Mouse (Mus musculus): Measurements from ENCODE around the gene Gpatch8. TPM values are rescaled to one million over a fixed set of nuclear protein-coding genes. Genes with fewer than 3 reads are reported as not detected.
A peak's percentile ranks its signal among the peaks of the same experiment; 100 is the strongest.

Gpatch8 gene
- polyA plus RNA-seq, 1 experiment = 5.7 TPM

GRCm38 (mm10) chr11:102481779-102482178 lies 74.4 kb downstream of the Gpatch8 start:
- TF ChIP-seq GATA1 (IDR thresholded peaks at IDR 0.05; ENCODE audit: borderline replicate concordance, low read length) (no peak), FLI1 (IDR thresholded peaks at IDR 0.05; ENCODE audit: low read length) (no peak)
- Histone ChIP-seq H3K4me3 (replicated peaks) (peak overlapping the region; percentile 76), H3K27me3 (replicated peaks) (no peaks in the 10 kb centered on the region), H3K4me1 (peaks cover 78% of the 10 kb centered on the region), H3K36me3 (replicated peaks; ENCODE audit: low read length) (peaks cover 92% of the 10 kb centered on the region), H3K9me3 (peaks cover 23% of the 10 kb centered on the region)

GRCm38 (mm10) chr11:102480897-102481296 lies 75.3 kb downstream of the Gpatch8 start:
- H3K27me3 ChIP-seq (replicated peaks) = no peaks in the 10 kb centered on the region
- peak overlapping the region; percentile 76 for H3K4me3 ChIP-seq (replicated peaks)
- H3K36me3 ChIP-seq (replicated peaks; ENCODE audit: low read length) = peaks cover 91% of the 10 kb centered on the region
- peaks cover 23% of the 10 kb centered on the region for H3K9me3 ChIP-seq
- TF ChIP-seq GATA1 (IDR thresholded peaks at IDR 0.05; ENCODE audit: borderline replicate concordance, low read length) = no peak
- no peak for TF ChIP-seq FLI1 (IDR thresholded peaks at IDR 0.05; ENCODE audit: low read length)
- peaks cover 79% of the 10 kb centered on the region for H3K4me1 ChIP-seq

- no peaks in the 10 kb centered on the region for H3K27me3 ChIP-seq (replicated peaks)
- H3K9me3 ChIP-seq = peaks cover 23% of the 10 kb centered on the region
- peak overlapping the region; percentile 86 for H3K4me3 ChIP-seq (replicated peaks)
- H3K4me1 ChIP-seq = peaks cover 82% of the 10 kb centered on the region
- peaks cover 91% of the 10 kb centered on the region for H3K36me3 ChIP-seq (replicated peaks; ENCODE audit: low read length)
- TF ChIP-seq GATA1 (IDR thresholded peaks at IDR 0.05; ENCODE audit: borderline replicate concordance, low read length) (no peak), FLI1 (IDR thresholded peaks at IDR 0.05; ENCODE audit: low read length) (no peak)
These were observed 76.1 kb downstream of the Gpatch8 start for GRCm38 (mm10) chr11:102480111-102480510.

GRCm38 (mm10) chr11:102479581-102479980 lies 76.6 kb downstream of the Gpatch8 start:
- TF ChIP-seq GATA1 (IDR thresholded peaks at IDR 0.05; ENCODE audit: borderline replicate concordance, low read length) (no peak), FLI1 (IDR thresholded peaks at IDR 0.05; ENCODE audit: low read length) (no peak)
- H3K9me3 ChIP-seq = peaks cover 23% of the 10 kb centered on the region
- peaks cover 84% of the 10 kb centered on the region for H3K4me1 ChIP-seq
- H3K4me3 ChIP-seq (replicated peaks) = peak overlapping the region; percentile 86
- no peaks in the 10 kb centered on the region for H3K27me3 ChIP-seq (replicated peaks)
- peaks cover 91% of the 10 kb centered on the region for H3K36me3 ChIP-seq (replicated peaks; ENCODE audit: low read length)

GRCm38 (mm10) chr11:102478671-102479070 lies 77.5 kb downstream of the Gpatch8 start:
- no peak for TF ChIP-seq GATA1 (IDR thresholded peaks at IDR 0.05; ENCODE audit: borderline replicate concordance, low read length)
- TF ChIP-seq FLI1 (IDR thresholded peaks at IDR 0.05; ENCODE audit: low read length) = no peak
- H3K9me3 ChIP-seq = peaks cover 25% of the 10 kb centered on the region
- H3K27me3 ChIP-seq (replicated peaks) = no peaks in the 10 kb centered on the region
- peaks cover 90% of the 10 kb centered on the region for H3K36me3 ChIP-seq (replicated peaks; ENCODE audit: low read length)
- peak overlapping the region; percentile 80 for H3K4me3 ChIP-seq (replicated peaks)
- H3K4me1 ChIP-seq = peaks cover 91% of the 10 kb centered on the region

- TF ChIP-seq FLI1 (IDR thresholded peaks at IDR 0.05; ENCODE audit: low read length) = no peak
- TF ChIP-seq GATA1 (IDR thresholded peaks at IDR 0.05; ENCODE audit: borderline replicate concordance, low read length) = no peak
- H3K4me3 ChIP-seq (replicated peaks) = peak overlapping the region; percentile 3
These were observed 81.2 kb downstream of the Gpatch8 start for GRCm38 (mm10) chr11:102475027-102475426.

GRCm38 (mm10) chr11:102469648-102470357 lies 86.4 kb downstream of the Gpatch8 start, which contains the start of gene Itga2b:
Gene Itga2b (minus strand): TSS chr11:102470122.
- Histone ChIP-seq H3K9me3 (peaks cover 4% of the 10 kb centered on the region; the same call in 1 of the 2 replicates), H3K36me3 (replicated peaks; ENCODE audit: low read length) (peaks cover 80% of the 10 kb centered on the region), H3K27me3 (replicated peaks) (no peaks in the 10 kb centered on the region), H3K4me3 (replicated peaks) (peak within 1 kb of the TSS; percentile 95), H3K4me1 (peaks cover 87% of the 10 kb centered on the region)
- TF ChIP-seq GATA1 (IDR thresholded peaks at IDR 0.05; ENCODE audit: borderline replicate concordance, low read length) (peak; percentile 98), FLI1 (IDR thresholded peaks at IDR 0.05; ENCODE audit: low read length) (peak; percentile 76; the same call in 1 of the 2 replicates)

More at GRCm38 (mm10) chr11:102475027-102475426, 81.2 kb downstream of the Gpatch8 start:
- H3K9me3 ChIP-seq = peaks cover 10% of the 10 kb centered on the region
- H3K4me1 ChIP-seq = peaks cover 96% of the 10 kb centered on the region
- H3K27me3 ChIP-seq (replicated peaks) = no peaks in the 10 kb centered on the region
- peaks cover 80% of the 10 kb centered on the region for H3K36me3 ChIP-seq (replicated peaks; ENCODE audit: low read length)

- Histone ChIP-seq H3K36me3 (replicated peaks; ENCODE audit: low read length) (peaks cover 84% of the 10 kb centered on the region), H3K9me3 (no peaks in the 10 kb centered on the region), H3K27me3 (replicated peaks) (no peaks in the 10 kb centered on the region), H3K4me3 (replicated peaks) (peak overlapping the region; percentile 95), H3K4me1 (peaks cover 88% of the 10 kb centered on the region)
- TF ChIP-seq FLI1 (IDR thresholded peaks at IDR 0.05; ENCODE audit: low read length) (no peak), GATA1 (IDR thresholded peaks at IDR 0.05; ENCODE audit: borderline replicate concordance, low read length) (no peak)
These were observed 89.1 kb downstream of the Gpatch8 start for GRCm38 (mm10) chr11:102467041-102467631.

GRCm38 (mm10) chr11:102465713-102466436 lies 90.3 kb downstream of the Gpatch8 start:
- Histone ChIP-seq H3K4me1 (peaks cover 89% of the 10 kb centered on the region), H3K36me3 (replicated peaks; ENCODE audit: low read length) (peaks cover 88% of the 10 kb centered on the region), H3K4me3 (replicated peaks) (peak overlapping the region; percentile 84), H3K9me3 (no peaks in the 10 kb centered on the region), H3K27me3 (replicated peaks) (no peaks in the 10 kb centered on the region)
- TF ChIP-seq FLI1 (IDR thresholded peaks at IDR 0.05; ENCODE audit: low read length) = no peak
- TF ChIP-seq GATA1 (IDR thresholded peaks at IDR 0.05; ENCODE audit: borderline replicate concordance, low read length) = no peak
